Mouse (Mus musculus) thymus, postnatal 0 days (tissue): ENCODE measurements around the gene Apod. TPM values are rescaled to one million over a fixed set of nuclear protein-coding genes. Genes with fewer than 3 reads are reported as not detected.
A peak's percentile ranks its signal among the peaks of the same experiment; 100 is the strongest.
"Not testable (repeated sequence)": the region's sequence is repeated elsewhere in the genome, so short reads cannot be mapped to it uniquely, and the experiment has no call there.

ENCODE experiments used
- DNase-seq: peaks from one replicate; pipeline ENCODE4 v3.0.0-alpha.2; 2015; ENCODE audit warnings: low spot score
- polyA plus RNA-seq: library from polyadenylated mRNA; unstranded; fragments of >200 nt; fragmentation: Nextera tagmentation; extraction: Ambion mirVana; gene quantifications from 2 replicates; pipeline ENCODE4 v1.2.1, GENCODE M21; 2015

Apod gene
- polyA plus RNA-seq, 1 experiment from 2014 or later, result 8.3 TPM

DNA sequence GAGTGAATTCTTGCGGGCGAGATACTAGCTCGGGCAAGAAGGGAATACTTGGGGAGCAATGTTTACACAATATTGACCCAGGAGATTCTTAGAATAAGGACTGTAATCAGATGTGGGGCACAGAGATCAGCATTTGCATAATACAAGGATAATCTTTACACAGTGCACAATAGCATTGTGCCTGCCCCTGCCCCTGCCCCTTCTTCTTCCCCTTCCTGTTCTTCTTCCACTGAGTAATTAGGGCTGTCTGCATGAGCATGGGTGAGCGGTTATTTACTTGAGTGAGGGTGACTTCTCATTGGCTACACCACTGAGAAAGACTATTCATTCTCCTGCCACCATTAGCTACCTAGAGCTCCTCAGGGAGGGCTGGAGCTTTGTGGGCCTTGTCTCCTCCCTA lies 6.9 kb upstream of the Apod start:
- DNase-seq, result no peak

DNA sequence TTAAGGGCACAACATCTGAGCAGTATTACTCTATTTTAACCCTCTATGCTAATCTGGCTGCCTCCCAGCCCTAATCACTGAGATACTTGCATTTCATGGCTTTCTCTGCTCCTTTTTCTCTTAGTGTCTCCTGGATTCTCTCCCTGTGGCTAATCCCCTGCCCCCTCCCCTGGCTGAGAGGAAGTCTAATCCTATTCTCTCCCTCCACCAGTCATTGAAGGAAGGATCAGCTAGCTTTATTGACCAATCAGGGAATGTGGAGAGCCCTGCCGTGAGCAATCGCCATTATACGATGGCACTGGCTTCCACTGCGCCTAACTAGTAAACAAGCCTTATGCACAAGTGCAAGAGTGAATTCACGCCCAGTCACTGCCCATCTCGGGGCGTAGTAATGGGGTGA lies 6.3 kb upstream of the Apod start:
- DNase-seq, result no peak

DNA sequence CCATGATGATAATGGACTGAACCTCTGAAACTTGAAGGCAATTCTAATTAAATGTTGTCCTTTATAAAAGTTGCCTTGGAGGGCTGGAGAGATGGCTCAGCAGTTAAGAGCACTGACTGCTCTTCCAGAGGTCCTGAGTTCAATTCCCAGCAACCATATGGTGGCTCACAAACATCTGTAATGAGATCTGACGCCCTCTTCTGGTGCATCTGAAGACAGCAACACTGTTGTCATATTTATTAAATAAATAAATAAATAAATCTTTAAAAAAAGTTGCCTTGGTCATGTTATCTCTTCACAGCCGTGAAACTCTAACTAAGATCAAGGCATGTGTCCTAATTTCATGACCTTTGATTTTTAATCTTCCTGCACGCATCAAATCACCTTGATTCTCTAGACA lies 5.1 kb upstream of the Apod start:
- not testable (repeated sequence) for DNase-seq

DNA sequence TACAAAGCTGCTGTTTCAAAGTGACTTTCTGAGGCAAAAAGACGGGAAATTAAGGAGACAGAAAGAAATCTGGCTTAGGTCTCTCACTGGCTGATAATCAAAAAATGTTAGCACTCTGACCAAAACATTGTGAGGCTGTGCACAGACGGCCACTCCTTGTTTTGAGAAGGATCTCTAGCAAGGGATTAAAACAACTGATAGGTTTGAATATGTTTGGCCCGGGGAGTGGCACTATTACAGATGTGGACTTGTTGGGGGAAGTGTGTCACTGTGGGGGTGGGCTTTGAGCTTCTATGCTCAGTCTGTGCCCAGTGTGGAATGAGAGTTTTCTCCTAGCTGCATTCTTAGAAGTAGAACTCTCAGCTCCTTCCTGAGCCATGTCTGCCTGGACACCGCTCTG lies 4.7 kb upstream of the Apod start:
- DNase-seq, result no peak

DNA sequence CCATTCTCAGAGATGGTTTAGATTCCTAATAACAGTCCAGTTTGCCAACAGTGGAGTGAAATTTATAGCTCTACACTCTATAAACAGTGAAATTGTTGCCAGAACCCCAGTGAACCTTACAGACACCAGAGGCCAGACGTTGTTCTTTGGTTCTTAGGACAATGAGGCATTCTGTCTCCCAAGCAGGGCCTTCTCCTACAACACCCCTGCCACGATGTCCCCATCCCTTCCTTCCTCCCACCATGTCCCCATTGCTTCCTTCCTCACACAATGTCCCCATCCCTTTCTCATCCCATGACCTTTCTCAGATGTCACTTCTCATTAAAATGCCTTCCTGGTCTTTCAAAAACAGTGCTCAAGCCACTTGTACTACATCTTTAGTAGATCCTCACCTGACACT lies 3.8 kb upstream of the Apod start:
- DNase-seq, result no peak

DNA sequence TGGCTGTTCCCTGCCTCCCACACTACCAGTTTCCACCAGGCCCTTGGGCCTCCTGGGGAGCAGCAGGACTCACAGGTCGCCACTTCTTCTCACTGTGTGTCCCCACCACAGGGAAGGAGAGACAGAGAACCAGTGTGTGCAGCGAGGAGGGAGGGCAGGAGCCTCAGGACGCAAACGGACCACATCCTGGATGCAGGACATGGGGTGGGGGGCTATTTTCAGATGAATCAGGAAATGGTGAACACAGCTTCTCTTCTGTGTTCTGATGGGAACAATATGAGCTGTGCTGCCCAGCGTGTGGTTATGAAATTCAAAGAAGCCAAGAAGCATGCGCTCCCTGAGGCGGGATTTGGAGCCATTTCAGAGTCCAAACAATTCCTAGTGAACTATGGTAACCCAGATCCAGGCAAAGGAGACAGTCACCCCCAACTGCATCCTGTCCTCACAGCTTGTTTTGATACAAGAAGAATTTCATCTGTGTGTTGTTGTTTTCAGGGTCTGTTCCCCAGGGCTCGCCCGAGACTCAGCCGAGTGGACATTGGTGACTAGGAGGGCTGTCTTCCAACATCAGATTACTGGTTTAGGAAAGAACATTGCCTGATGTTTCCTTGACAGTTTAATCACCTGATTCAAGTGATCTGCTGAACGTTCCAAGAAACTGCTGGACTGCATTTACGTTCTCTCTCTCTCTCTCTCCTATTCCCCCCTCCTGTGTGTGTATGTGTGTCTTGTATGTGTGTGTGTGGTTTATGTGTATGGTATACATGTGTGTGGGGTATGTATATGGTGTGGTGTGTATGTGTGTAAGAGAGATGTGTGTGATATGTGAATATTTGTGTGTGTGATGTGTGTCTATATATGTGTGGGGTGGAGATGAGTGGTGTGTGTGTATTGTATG lies 1.9 kb upstream of the Apod start:
- not testable (repeated sequence) for DNase-seq

DNA sequence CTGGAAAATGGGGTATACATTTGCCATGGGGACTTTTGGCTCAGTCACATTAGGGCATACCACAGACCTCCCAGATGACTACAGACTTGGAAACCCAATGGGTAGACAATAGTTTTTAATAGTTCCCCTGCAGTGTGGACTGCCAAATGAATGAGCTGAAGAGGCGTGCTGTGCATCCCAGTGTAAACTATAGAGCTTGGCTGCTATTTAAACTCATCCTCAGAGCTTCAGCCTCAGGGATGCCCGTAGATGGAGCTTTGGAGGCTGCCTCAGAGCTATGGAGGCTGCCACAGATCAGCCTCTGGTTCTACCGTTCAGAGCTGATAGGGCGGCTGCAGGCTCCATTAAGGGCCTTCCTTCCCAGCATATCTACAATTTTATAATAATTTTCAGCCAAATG lies 686 bp upstream of the Apod start:
- DNase-seq, result no peak

DNA sequence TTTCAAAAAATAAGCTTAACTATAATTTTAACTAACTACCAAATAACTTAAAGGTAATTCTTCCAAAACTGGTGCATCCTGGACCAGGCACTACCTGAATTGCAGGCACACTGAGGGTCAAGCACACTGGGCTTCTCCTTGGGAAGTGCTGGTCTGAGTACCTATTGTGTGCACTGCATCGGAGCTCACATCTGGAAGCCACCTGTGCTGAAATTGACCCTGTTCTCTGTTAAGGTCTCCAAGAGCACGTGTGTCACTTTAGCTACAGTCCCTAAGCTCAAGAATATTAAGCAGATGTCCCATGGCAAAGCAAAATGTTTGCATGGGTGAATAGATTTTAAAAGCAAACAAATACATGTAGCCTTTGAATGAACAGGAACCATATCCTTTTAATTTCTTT lies 997 bp downstream of the Apod start:
- no peak for DNase-seq

DNA sequence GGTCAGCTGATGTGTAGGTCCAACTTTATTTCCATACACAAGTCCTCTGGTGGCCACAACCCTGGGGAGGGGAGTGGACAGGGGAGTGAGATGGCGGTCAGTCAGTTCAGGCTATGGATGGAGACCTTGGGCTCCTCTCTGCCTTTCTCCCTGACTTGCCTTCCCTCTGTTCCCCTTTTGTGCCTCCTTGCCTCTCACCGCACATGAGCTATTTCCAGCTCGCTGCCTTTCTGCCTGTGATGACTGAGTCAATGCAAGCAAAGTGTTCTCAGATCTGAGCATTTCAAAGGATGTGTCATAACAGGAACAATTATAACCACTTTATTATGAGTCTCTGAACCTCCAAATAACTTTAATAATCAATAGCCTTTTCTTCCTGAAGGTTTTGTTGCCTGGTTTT lies 2.3 kb downstream of the Apod start:
- no peak for DNase-seq

DNA sequence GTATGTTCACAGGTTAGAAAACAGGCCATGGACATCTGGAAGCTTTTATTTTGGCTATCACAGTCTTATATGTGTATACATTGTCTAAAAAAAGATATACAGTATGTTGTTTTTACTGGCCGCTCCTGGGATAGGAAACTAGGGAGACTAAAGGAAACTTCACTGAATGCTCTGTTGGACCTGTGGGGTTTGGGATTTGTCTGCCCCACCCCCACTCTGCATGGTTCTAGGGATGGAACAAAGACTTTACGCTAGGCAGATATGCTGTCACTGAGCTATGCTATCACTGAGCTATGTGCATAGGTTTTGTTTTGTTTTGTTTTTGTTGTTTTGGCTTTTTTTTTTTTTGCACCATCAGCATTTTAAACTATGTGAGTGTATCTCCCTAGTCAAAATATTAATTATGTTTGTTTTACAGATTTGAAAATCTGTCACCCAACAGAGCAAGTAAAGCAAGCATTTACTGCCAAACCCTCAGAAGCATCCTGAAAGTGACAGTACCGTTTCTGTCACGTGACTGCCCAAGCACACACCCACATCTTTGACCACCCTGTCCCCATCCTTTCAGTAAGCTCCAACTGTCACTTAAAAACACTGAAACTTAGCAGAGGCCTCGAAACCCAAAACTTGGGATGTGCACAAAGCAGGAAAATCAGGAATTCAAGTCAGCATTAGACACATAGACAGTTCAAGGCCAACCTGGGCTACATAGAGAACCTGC lies 9.2 kb downstream of the Apod start:
- no peak for DNase-seq

DNA sequence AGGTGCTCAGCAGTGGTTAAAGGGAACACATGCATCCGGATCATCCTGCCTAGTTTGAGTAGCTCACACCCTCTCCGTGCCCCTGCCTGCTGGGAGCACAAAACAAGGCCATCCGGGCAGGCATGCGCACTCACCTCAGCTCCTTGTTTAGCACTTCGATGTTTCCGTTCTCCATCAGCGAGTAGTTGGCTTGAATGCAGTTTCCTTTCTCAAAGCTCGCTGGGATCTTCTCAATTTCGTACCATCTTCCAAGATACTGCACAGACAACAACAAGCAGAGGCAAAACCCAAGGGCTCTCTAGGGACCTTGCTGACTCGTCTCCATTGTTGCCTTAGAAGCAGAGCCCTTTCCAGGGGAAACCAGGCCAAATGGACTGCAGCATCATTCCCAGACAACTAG lies 11.3 kb downstream of the Apod start:
- no peak for DNase-seq

DNA sequence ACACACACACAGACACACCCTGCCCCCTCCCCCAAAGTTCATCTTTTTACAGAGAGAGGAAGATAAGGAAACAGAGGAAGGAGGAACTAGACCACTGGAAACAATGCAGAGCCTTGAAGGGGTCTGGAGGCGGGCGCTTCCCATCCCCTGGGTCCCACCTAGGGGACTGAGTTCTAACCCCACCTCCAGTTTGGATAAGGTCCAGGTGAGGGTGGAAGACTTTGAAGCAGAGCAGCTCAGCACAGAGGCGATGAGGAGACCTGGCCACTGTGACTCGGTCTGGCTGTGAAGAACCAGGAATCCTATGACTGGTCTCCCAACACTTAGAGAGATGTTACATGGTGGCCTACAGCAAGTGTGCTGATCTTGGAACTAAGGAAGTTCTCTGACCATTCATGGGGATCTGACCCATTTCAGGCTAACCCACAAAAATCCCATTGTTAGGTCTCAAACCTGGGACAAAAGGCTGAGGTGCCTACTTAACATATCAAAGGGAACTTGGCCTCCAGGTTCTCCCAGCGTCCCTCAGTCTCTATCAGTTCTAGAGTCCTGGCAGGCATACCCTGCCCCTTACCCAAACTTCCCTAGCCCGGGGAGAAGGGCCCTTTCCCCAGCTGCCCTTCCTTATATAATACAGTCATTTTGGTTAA lies 13.6 kb downstream of the Apod start:
- DNase-seq, result no peak

DNA sequence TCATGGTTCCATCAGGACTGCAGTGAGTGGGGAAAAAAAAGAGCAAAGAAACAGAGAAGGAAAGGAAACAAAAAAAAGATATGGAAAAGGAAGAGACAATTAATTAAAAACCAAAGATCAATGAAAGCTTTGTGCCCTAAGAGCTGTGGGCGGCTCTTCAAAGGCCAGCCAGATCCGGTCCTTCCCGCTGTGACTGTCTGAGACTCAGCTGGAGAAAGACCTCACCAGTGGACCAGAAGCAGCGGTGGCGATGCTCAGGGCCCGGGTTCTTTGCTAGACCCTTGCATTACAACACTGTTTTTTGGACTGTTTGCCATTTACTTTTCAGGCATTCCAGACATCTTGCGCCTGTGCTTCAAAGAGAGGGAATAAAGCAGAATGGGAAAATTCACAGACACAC lies 14.1 kb downstream of the Apod start:
- DNase-seq, result no peak

DNA sequence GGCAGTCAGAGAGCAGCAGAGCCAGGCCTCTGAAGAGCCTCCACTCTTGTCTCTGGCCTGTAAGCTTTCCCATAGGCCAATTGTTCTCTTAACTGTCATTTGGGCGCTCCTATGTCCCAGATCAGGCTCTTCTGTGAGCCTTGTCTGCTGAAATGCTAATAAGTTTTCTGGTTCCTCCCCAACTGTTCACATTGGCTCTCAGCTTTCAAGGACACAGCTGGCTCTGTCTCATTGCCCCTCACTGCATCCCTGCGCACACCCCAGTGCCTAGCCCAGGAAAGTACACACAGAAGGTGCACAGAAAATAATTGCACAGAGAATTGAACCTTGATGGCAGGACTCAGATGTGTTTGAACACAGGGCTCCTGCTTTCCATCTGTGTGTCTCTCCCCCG lies 14.7 kb downstream of the Apod start:
- no peak for DNase-seq

DNA sequence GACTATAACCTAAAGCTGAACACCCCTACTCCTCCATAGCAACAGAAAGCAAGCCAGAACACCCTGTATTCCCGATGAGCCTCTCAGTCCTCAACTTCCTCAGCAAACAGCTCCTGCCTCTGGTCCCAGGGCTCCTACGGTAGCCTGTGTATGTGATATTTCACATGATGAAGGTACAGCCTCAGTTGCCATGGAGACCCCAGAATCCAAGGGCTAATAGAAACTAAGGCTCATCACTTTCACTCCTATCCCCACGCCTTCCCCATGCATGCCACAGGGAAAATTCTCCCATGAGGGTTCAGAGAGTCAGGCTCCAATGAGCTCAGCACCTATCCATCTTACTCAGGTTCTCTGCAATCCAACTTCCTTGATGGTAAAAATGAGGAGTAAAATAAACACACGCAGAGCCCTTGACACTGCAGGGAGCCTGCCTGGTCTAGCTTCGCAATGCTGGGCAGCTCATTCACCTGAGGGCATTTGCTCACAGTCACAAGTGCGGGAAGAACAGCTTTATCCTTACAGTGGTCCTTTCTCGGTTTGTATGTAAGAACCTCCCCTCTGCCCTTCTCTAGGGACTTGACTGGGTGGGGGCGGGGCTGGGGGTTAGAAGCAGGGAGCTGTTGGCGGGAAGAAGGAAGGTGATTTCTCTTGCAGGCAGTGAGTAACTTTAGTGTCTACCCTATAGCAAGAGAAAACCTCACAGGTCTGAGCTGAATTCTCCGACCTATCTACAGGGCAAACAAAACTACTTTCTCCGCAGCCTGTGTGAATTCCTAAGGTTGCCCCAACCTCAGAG lies 15.2 kb downstream of the Apod start:
- DNase-seq, result no peak

DNA sequence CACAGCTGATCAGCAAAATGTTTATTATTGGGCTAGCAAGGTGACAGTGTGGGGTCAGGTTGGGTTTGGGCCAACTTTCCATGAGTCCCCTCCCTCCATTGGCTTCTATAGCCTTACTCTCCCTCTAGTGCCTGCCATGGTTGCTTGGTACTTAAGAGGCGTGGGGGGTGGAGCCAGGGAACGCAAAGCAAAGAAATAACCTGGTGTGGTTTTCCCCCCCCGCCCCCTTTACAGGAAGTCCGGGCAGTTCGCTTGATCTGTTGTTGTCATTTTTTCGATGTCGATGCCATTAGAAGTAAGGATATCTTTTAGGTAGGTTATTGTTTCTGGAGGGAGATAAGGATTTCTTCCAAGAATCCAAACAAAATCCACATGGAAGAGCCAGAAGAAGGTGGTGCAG lies 17.5 kb downstream of the Apod start:
- DNase-seq, result peak; percentile 38

DNA sequence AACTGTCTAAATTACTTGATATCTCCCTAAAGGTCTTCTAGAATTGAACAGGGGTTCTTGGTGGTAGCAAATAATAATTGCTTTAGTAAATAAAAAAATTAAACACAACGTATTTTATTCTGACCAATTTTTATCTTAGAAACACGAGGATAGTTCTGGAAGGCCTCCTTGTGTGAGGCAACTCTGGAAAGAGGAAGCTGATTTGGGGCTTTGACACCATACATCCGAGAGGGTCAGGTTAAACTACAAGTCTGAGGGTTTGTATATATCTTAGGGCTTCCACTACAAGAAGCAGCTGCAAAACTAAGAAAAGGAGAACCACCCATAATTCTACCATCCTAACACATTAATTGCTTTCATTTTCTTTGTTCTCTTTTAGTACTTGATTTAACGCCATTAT lies 20.8 kb downstream of the Apod start:
- no peak for DNase-seq

DNA sequence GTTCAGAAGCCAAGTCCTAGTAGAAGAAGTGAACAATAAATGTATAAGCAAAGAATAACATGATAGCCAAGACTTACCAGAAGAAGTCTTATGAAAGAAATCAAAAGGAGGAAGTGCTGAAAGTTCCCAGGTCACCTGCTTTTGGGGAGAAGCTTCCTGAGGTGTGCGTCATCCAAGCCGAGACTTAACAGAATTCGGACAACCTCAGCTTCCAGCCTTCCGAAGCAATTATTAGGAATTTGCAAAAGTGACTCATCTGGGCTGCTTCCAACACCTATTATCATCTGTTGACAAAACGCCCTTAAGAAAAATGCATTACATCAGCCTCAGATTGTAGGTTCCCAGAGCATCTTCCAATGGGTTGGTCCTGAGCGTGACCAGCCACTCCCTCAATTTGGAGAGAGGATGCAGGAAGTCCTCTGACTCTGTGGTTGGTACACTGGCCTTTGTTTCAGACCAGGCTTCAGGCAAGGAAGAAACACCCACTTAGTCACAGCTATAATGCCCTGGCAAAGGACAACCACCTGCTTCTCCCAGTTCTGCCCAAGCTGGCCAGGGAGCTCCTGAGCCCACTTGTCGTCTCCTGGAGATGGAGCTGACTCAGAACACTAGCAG lies 23.8 kb downstream of the Apod start:
- no peak for DNase-seq

DNA sequence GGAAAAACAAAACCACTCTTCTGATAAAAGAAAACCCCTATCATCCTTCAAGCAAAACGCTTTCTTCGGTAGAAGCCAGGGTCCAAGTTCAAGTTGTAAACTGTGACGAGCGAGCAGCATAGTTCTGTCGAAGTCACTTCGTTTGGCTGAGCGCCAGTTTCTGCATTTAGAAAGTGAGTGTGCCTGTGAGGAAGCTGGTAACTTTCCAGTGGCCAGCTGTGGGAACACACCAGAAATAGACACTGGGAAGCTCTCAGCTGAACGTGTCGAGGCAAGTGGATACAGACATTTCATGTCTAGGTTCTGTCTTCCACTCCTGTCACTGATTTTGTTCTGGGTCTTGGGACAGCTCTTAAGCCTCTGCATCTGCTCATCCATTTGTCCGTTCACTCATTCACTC lies 24.3 kb downstream of the Apod start:
- no peak for DNase-seq

DNA sequence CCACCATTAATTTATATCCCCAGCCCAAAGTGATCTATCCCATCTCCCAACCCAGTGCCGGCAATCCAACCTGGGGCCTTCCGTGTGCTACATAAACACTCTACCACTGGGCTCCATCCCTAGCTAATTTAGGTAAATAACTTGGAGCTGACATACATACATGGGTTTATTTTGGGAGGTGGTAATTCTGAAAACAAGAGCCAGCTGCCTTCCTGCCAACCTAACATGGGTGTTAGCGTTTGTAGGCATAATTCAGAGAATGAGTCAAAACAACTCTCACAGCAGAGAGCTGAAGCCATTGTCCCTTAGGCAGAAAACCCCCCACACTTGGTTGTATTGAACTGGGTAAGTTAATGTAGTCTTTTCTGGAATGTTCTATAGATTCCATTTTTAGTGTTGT lies 26.9 kb downstream of the Apod start:
- DNase-seq, result no peak
